Mouse (Mus musculus) neutrophil, adult 59 days (primary cell): Measurements from ENCODE around the gene Pdia3. TPM values are rescaled to one million over a fixed set of nuclear protein-coding genes. Genes with fewer than 3 reads are reported as not detected.

ENCODE experiments used
- total RNA-seq, 2 experiments: library from RNA; stranded (reverse); gene quantifications; 1 replicate in 1 of 2; 2 replicates in 1 of 2; pipeline ENCODE4 v1.2.4; 2023

The Pdia3 gene
- 100 to 1,000 TPM; 134 to 166 TPM for total RNA-seq

GRCm38 (mm10) chr2:121413387-121414042 lies at the start of gene Pdia3, which contains the start of gene Catsper2:
Gene Pdia3, plus strand, starts transcription at chr2:121413775.
Gene Catsper2, minus strand, starts transcription at chr2:121413792.

GRCm38 (mm10) chr2:121386961-121387575 lies 26.5 kb upstream of the Pdia3 start, which contains the start of gene Strc:
Gene Strc, minus strand, starts transcription at chr2:121387168.

GRCm38 (mm10) chr2:121444178-121444577 lies 30.6 kb downstream of the Pdia3 start, which contains the start of gene Ell3:
Gene Ell3, minus strand, starts transcription at chr2:121444278.

GRCm38 (mm10) chr2:121448739-121449535 lies 35.4 kb downstream of the Pdia3 start, which contains the start of gene Serf2:
Gene Serf2, plus strand, starts transcription at chr2:121449195.

GRCm38 (mm10) chr2:121452990-121453389 lies 39.4 kb downstream of the Pdia3 start, which contains the start of gene Hypk:
Gene Hypk, plus strand, starts transcription at chr2:121453290.

GRCm38 (mm10) chr2:121456692-121457642 lies 43.4 kb downstream of the Pdia3 start, which contains the start of gene Serinc4:
Gene Serinc4, minus strand, starts transcription at chr2:121456781.

GRCm38 (mm10) chr2:121473301-121474179 lies 60.0 kb downstream of the Pdia3 start, which contains the start of gene Mfap1b:
Gene Mfap1b, minus strand, starts transcription at chr2:121474067.

Other genes with a start within 250 kb of the Pdia3 start
- gene Tubgcp4, start 243.1 kb upstream of the Pdia3 start, total RNA-seq = 10 to 100 TPM; 37.3 to 43.5 TPM
- gene Zscan29, start 242.7 kb upstream of the Pdia3 start, total RNA-seq = 10 to 100 TPM; 42.6 to 48.4 TPM
- 10 to 100 TPM; 20.1 to 27.0 TPM for gene Trp53bp1, start 142.4 kb upstream of the Pdia3 start, total RNA-seq
- gene Map1a, start 124.2 kb upstream of the Pdia3 start, total RNA-seq = under 1 TPM; 0.11 TPM
- gene Ppip5k1, start 58.4 kb upstream of the Pdia3 start, total RNA-seq = 10 to 100 TPM; 10.7 to 14.3 TPM
- gene Ckmt1, start 56.1 kb upstream of the Pdia3 start, total RNA-seq = not detected
- under 1 TPM; 0.11 to 0.42 TPM for gene Strc, start 26.6 kb upstream of the Pdia3 start, total RNA-seq
- under 1 TPM; 0.64 TPM for gene Catsper2, start within 50 bp of the Pdia3 start, total RNA-seq
- under 1 TPM in 1 of 2 experiments, not detected in 1; 0.42 TPM for gene Ell3, start 30.5 kb downstream of the Pdia3 start, total RNA-seq
- gene Serf2, start 35.4 kb downstream of the Pdia3 start, total RNA-seq = 100 to 1,000 TPM; 376 to 437 TPM
- 10 to 100 TPM; 28.7 to 28.9 TPM for gene Hypk, start 39.5 kb downstream of the Pdia3 start, total RNA-seq
- under 1 TPM; 0.36 to 0.77 TPM for gene Serinc4, start 43.0 kb downstream of the Pdia3 start, total RNA-seq
- 10 to 100 TPM; 32.7 to 35.2 TPM for gene Mfap1b, start 60.3 kb downstream of the Pdia3 start, total RNA-seq
- gene Mfap1a, start 92.9 kb downstream of the Pdia3 start, total RNA-seq = 10 to 100 TPM; 34.1 to 35.0 TPM
- 10 to 100 TPM; 16.8 to 18.5 TPM for gene Wdr76, start 92.9 kb downstream of the Pdia3 start, total RNA-seq